Mouse (Mus musculus) forebrain, embryonic 15.5 days (tissue): ENCODE results near the gene Exoc3l2. TPM values are rescaled to one million over a fixed set of nuclear protein-coding genes. Genes with fewer than 3 reads are reported as not detected.
"Not testable (repeated sequence)": the region's sequence is repeated elsewhere in the genome, so short reads cannot be mapped to it uniquely, and the experiment has no call there.

Experiments
- ATAC-seq: fragments of 200-750 bp; cut with Nextera tagmentation; replicated peaks from 2 replicates; pipeline ENCODE4 v1.8.0; 2017; ENCODE audit warnings: mild to moderate bottlenecking, moderate TSS enrichment, moderate library complexity
- H3K27ac ChIP-seq: fragments of 300-500 bp; sonication (generic); replicated peaks from 2 replicates; pipeline ENCODE4 v1.5.1; 2015; ENCODE audit warnings: mild to moderate bottlenecking, inconsistent platforms
- H3K27me3 ChIP-seq: fragments of 300-500 bp; sonication (generic); 2 replicates; pipeline ENCODE4 v1.6.1; 2015; ENCODE audit warnings: inconsistent platforms
- H3K36me3 ChIP-seq: fragments of 300-500 bp; sonication (generic); 2 replicates; pipeline ENCODE4 v1.6.1; 2015; ENCODE audit warnings: mild to moderate bottlenecking, inconsistent platforms
- H3K4me1 ChIP-seq: fragments of 300-500 bp; sonication (generic); 2 replicates; pipeline ENCODE4 v1.6.1; 2015; ENCODE audit warnings: inconsistent platforms
- H3K4me2 ChIP-seq: fragments of 300-500 bp; sonication (generic); replicated peaks from 2 replicates; pipeline ENCODE4 v1.6.1; 2015; ENCODE audit warnings: mild to moderate bottlenecking, inconsistent platforms
- H3K4me3 ChIP-seq: fragments of 300-500 bp; sonication (generic); 2 replicates; pipeline ENCODE4 v1.5.1; 2015; ENCODE audit warnings: mild to moderate bottlenecking, inconsistent platforms
- H3K9ac ChIP-seq: fragments of 300-500 bp; sonication (generic); replicated peaks from 2 replicates; pipeline ENCODE4 v1.6.1; 2015; ENCODE audit warnings: mild to moderate bottlenecking, inconsistent platforms
- H3K9me3 ChIP-seq: fragments of 300-500 bp; sonication (generic); 2 replicates; pipeline ENCODE4 v1.6.1; 2016; ENCODE audit warnings: inconsistent platforms
- WGBS: fragments of 180-500 bp; shearing (Covaris S2); methylation state at CpG from one replicate; pipeline ENCODE4 v1.1.7; 2015; ENCODE audit warnings: mixed read lengths; 5-methylcytosine and 5-hydroxymethylcytosine counted together
- polyA plus RNA-seq: library from polyadenylated mRNA; unstranded; fragments of >200 nt; fragmentation: Nextera tagmentation; extraction: Ambion mirVana; gene quantifications from 2 replicates; pipeline ENCODE4 v1.2.1, GENCODE M21; 2015

Exoc3l2 gene
- polyA plus RNA-seq, 1 experiment from 2014 or later = 0.17 TPM

DNA sequence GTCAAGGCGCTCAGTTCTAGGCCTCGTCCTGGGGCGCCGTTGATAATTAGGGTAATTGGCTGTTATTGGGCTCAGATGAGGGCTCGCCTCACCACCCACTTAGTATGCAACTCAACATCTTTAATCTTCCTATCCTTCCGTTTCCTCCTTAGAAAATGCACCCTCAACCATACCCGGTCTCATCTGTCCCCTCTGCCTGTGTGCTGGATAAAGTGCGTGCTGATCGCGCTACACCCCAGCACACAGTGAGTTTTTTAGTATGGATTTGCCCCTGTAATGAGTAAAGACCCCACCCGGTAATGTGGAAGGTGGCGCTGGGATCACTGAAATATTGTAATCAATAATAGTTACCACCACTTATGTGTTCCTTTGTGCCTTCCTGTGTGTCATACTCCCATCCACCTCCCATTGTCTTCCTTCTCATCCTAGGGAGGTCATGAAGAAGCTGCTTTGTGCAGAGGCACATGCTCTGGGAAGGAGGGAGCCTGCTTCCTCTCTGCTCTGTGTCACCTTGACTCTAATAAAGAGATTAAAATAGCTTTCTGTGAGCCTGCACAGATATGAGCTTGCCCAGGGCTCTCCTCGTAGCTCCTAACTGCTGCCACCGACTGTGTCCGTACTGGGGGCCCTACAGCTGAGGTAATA is 45.9 kb downstream of the Exoc3l2 start:
- Histone ChIP-seq H3K4me2 (peak overlapping the region; percentile 60), H3K9me3 (no peaks in the 10 kb centered on the region), H3K36me3 (no peaks in the 10 kb centered on the region), H3K4me1 (peaks cover 23% of the 10 kb centered on the region), H3K27ac (peak overlapping the region; percentile 67), H3K9ac (peak overlapping the region; percentile 70), H3K4me3 (peak overlapping the region; percentile 61), H3K27me3 (no peaks in the 10 kb centered on the region)
- ATAC-seq = peak; percentile 34
- WGBS = 12% methylated on average over 15 of the region's 15 CpGs

- H3K9ac ChIP-seq = no peak overlapping the region
- H3K36me3 ChIP-seq = no peaks in the 10 kb centered on the region
- no peak for ATAC-seq
- H3K4me3 ChIP-seq = peak overlapping the region; percentile 61
- no peaks in the 10 kb centered on the region for H3K27me3 ChIP-seq
- no peak overlapping the region for H3K27ac ChIP-seq
- peaks cover 23% of the 10 kb centered on the region for H3K4me1 ChIP-seq
- WGBS = 95% methylated on average over 7 of the region's 7 CpGs
- no peaks in the 10 kb centered on the region for H3K9me3 ChIP-seq
- peak overlapping the region; percentile 60 for H3K4me2 ChIP-seq
Measured at GRCm38 (mm10) chr7:19509786-19510185, 46.7 kb downstream of the Exoc3l2 start.

- H3K27me3 ChIP-seq, H3K9ac ChIP-seq, H3K9me3 ChIP-seq, H3K4me2 ChIP-seq, ATAC-seq, H3K27ac ChIP-seq, H3K36me3 ChIP-seq, H3K4me3 ChIP-seq: not testable (repeated sequence)
- WGBS = 87% methylated on average over 7 of the region's 7 CpGs
- peaks cover 19% of the 10 kb centered on the region for H3K4me1 ChIP-seq
Measured at GRCm38 (mm10) chr7:19511934-19512333, 48.8 kb downstream of the Exoc3l2 start.

- Histone ChIP-seq H3K36me3 (no peaks in the 10 kb centered on the region), H3K4me2 (no peak overlapping the region), H3K27ac (no peak overlapping the region), H3K4me3 (no peak overlapping the region), H3K27me3 (peaks cover 3% of the 10 kb centered on the region; the same call in 1 of the 2 replicates), H3K4me1 (peaks cover 15% of the 10 kb centered on the region), H3K9ac (no peak overlapping the region), H3K9me3 (no peaks in the 10 kb centered on the region)
- 84% methylated on average over 6 of the region's 6 CpGs for WGBS
- no peak for ATAC-seq
Measured at GRCm38 (mm10) chr7:19512353-19512752, 49.2 kb downstream of the Exoc3l2 start.

GRCm38 (mm10) chr7:19517652-19518365 is 54.7 kb downstream of the Exoc3l2 start, which contains the start of gene Nkpd1:
Gene Nkpd1, plus strand, starts transcription at chr7:19517838.
- H3K4me2 ChIP-seq = peak within 1 kb of the TSS; percentile 49
- H3K27me3 ChIP-seq = peaks cover 51% of the 10 kb centered on the region
- no peak for ATAC-seq
- peak within 1 kb of the TSS; percentile 42 for H3K9ac ChIP-seq
- H3K4me1 ChIP-seq = peaks cover 7% of the 10 kb centered on the region
- H3K27ac ChIP-seq = no peak within 1 kb of the TSS
- WGBS = 4% methylated on average over 20 of the region's 29 CpGs
- H3K9me3 ChIP-seq = no peaks in the 10 kb centered on the region
- H3K36me3 ChIP-seq = no peaks in the 10 kb centered on the region
- peak within 1 kb of the TSS; percentile 25 for H3K4me3 ChIP-seq

DNA sequence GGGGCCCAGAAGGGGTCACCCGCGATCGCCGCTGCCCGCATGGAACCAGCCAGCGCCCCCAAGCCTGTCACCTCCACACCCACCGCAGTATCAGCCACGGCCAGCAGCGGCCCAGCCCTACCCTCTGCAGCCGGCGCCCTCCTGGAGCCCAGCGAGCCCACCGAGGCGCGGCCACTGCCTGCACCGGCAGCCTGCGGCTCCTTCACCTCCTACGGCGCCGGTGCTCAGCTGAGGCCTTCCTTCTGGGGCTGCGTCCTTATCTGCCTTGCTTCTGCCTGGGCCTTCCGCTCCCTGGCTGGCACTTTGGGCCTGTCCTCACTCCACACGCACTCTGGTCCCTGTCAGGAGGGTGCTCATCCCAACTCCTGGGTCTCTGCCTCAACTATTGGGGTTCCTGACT is 56.9 kb downstream of the Exoc3l2 start:
- Histone ChIP-seq H3K4me2 (peak overlapping the region; percentile 29), H3K9me3 (no peaks in the 10 kb centered on the region), H3K4me3 (peak overlapping the region; percentile 22), H3K9ac (peak overlapping the region; percentile 19), H3K27me3 (peaks cover 69% of the 10 kb centered on the region), H3K4me1 (peaks cover 25% of the 10 kb centered on the region), H3K36me3 (no peaks in the 10 kb centered on the region), H3K27ac (no peak overlapping the region)
- ATAC-seq = no peak
- WGBS = 7% methylated on average over 22 of the region's 23 CpGs

GRCm38 (mm10) chr7:19523017-19523756 is 60.1 kb downstream of the Exoc3l2 start:
- peaks cover 69% of the 10 kb centered on the region for H3K27me3 ChIP-seq
- H3K9ac ChIP-seq = peak overlapping the region; percentile 51
- H3K4me2 ChIP-seq = peak overlapping the region; percentile 93
- peaks cover 20% of the 10 kb centered on the region for H3K4me1 ChIP-seq
- ATAC-seq = peak; percentile 36
- no peaks in the 10 kb centered on the region for H3K36me3 ChIP-seq
- H3K9me3 ChIP-seq = no peaks in the 10 kb centered on the region
- H3K27ac ChIP-seq = no peak overlapping the region
- peak overlapping the region; percentile 45 for H3K4me3 ChIP-seq
- 15% methylated on average over 72 of the region's 72 CpGs for WGBS

GRCm38 (mm10) chr7:19523757-19524419 is 60.8 kb downstream of the Exoc3l2 start:
- no peaks in the 10 kb centered on the region; the same call in 1 of the 2 replicates for H3K36me3 ChIP-seq
- peaks cover 20% of the 10 kb centered on the region for H3K4me1 ChIP-seq
- H3K27ac ChIP-seq = no peak overlapping the region
- ATAC-seq = peak; percentile 78
- H3K4me2 ChIP-seq = peak overlapping the region; percentile 93
- H3K9me3 ChIP-seq = no peaks in the 10 kb centered on the region
- H3K4me3 ChIP-seq = peak overlapping the region; percentile 45
- H3K9ac ChIP-seq = peak overlapping the region; percentile 51
- WGBS = under 1% methylated on average over 64 of the region's 64 CpGs
- peaks cover 62% of the 10 kb centered on the region for H3K27me3 ChIP-seq

DNA sequence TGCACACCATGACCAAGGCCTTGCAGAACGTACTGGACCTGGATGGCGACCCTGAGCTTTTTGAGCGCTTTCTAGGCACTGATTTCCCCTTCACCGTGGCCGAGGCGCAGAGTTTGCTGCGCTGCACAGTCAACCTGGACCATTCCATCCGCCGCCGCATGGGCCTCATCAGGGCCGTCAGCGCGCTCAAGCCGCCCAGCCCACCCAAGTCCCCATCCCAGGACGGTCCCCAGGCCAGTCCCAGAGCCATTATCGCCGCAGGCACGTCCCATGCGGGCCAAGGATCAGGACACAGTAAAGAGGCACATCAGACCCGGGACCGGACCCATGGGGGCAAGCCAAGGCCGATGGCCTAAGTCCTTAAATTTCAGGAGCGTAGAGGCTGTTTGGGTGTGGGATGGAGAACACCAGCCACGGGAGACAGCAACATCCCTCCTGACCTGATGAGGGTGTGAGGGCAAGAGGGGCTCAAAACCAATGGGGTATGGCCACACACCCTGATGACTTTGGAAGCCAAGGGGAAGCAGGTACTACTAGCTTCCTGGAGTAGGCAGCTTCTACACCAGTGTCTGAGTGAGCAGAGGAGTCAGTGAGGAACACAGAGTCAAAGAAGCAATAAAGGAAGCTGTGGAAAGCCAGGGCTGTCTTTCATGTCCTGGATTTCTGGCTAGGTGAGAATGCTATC is 61.4 kb downstream of the Exoc3l2 start:
- H3K27ac ChIP-seq = no peak overlapping the region
- WGBS = 14% methylated on average over 24 of the region's 24 CpGs
- H3K4me1 ChIP-seq = peaks cover 20% of the 10 kb centered on the region
- H3K9ac ChIP-seq = peak overlapping the region; percentile 51
- H3K4me2 ChIP-seq = peak overlapping the region; percentile 93
- no peaks in the 10 kb centered on the region for H3K9me3 ChIP-seq
- ATAC-seq = peak; percentile 44
- H3K27me3 ChIP-seq = peaks cover 56% of the 10 kb centered on the region
- peak overlapping the region; percentile 45 for H3K4me3 ChIP-seq
- peaks cover under 1% of the 10 kb centered on the region; the same call in 1 of the 2 replicates for H3K36me3 ChIP-seq

DNA sequence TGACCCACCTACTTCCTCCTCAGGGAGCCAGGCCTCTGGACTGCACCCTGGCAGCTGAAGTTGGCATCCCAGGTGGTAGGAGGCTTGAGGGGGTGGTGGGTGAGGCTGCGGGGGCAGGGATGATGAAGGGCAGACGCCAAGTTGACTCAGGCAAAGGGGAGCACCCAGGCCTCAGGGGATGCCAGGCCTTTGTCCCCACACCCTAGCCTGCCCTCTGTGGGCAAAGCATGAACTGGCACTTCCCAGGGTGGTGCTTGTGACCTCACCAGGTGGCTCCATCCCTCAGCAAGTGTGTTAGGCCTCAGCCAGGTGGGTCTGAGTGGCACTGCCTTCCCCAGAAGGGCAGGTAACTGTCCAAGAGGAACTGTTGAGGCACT is 62.0 kb downstream of the Exoc3l2 start:
- H3K27ac ChIP-seq = no peak overlapping the region
- no peak overlapping the region for H3K4me3 ChIP-seq
- no peak for ATAC-seq
- H3K4me1 ChIP-seq = peaks cover 20% of the 10 kb centered on the region
- H3K9me3 ChIP-seq = no peaks in the 10 kb centered on the region
- H3K9ac ChIP-seq = no peak overlapping the region
- H3K4me2 ChIP-seq = no peak overlapping the region
- peaks cover 51% of the 10 kb centered on the region for H3K27me3 ChIP-seq
- WGBS = 61% methylated on average over 2 of the region's 2 CpGs
- peaks cover 6% of the 10 kb centered on the region; the same call in 1 of the 2 replicates for H3K36me3 ChIP-seq

DNA sequence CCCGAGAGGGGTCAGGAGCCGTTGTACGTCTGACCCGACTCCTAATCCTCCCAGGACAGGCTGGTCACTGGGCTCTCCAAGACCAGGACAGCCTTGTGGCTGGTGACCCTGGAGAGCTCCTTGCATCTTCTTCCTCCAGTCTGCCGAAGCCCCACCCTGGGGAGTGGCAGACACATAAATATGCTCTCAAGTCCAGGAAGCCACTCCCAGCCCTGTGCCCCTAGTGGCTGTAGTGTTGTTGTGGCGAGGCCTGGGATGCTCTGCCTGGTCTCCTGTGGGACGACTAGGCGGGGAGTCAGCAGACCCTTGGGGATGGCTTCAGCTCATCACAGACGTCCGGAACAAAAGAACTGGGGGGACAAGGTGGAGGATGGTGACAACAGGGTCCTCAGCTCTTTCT is 67.9 kb downstream of the Exoc3l2 start:
- Histone ChIP-seq H3K9ac (no peak overlapping the region), H3K27ac (no peak overlapping the region), H3K4me3 (no peak overlapping the region), H3K9me3 (no peaks in the 10 kb centered on the region), H3K36me3 (peaks cover 48% of the 10 kb centered on the region), H3K4me1 (no peaks in the 10 kb centered on the region), H3K4me2 (no peak overlapping the region), H3K27me3 (no peaks in the 10 kb centered on the region)
- 84% methylated on average over 10 of the region's 10 CpGs for WGBS
- ATAC-seq = no peak
